Mouse (Mus musculus) mesoderm, embryonic 11.5 days (tissue): ENCODE results near the gene Mrgprb8.
"Not testable (repeated sequence)": the region's sequence is repeated elsewhere in the genome, so short reads cannot be mapped to it uniquely, and the experiment has no call there.

Source experiments
- DNase-seq: peaks from one replicate; pipeline ENCODE4 v3.0.0-alpha.2; 2012; ENCODE audit warnings: low read depth, low spot score

The Mrgprb8 gene

DNA sequence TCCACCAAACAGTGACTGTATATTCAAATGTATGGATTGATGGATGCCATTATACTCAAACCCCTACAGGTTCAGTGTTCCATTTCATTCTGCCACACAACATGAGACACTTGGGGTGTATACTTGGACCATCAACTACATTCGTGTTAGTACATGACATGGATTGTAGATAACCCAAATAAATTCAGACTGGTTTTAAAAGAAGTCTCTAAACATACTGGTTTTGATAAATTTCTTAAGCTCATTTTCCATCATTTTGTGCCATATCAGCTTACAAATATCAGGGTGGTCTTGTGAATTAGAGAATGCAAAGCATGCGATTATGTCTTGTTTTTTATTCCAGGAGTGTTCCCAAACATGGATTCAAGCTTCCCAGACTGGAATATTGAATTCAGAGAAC lies at the start of gene Mrgprb8:
Gene Mrgprb8, plus strand, starts transcription at position 301 of the 400 bp plus-strand sequence.
- DNase-seq = no peak

DNA sequence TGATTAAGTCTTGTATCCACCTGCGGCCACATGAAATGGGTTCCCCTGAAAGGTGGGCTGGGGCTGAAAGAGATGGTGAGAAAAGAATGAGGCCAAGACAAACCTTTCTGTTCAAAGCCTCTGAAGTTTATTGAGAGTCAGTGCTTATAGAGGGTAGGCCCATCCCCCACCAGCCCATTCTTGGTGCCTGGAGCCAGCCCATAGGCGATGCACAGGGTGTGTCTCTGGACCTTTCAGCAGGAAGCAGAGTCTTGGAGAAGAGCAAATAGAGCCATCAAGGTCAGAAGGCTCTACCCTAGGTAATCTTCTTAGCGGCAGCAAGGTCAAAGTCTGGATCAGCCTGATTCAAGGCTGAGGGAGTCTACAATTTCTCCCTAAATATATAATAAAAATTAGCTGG lies 47.6 kb downstream of the Mrgprb8 start:
- DNase-seq = not testable (repeated sequence)

DNA sequence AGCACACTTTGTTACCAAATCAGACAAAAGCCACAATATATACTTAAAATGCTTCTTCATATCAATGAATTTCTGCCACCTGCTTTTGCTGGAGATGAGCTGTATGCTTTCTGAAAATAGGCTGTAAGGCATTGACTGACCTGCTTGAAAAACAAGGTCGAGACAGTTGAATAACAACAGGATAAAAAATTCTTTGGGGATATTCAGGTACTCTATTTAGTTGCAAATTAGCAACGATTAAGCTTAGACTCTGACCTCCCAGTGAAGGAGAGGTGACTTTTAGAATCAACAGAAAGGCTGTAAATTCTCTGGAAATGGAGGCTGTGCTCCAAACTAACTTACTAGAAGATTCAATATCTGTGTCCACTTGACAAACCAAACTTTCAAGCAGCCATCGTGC lies 48.3 kb downstream of the Mrgprb8 start:
- DNase-seq = no peak
